Mouse (Mus musculus) left cerebral cortex, adult 2 months (tissue): Measurements from ENCODE around the gene Ddx43. TPM values are rescaled to one million over a fixed set of nuclear protein-coding genes. Genes with fewer than 3 reads are reported as not detected.
"Not testable (repeated sequence)": the region's sequence is repeated elsewhere in the genome, so short reads cannot be mapped to it uniquely, and the experiment has no call there.

ENCODE experiments used
- DNase-seq, 2 experiments: peaks; one replicate each; pipeline ENCODE4 v3.0.0; 2021 to 2022; ENCODE audit warnings: low spot score in 2 of 2, mixed read lengths in 1 of 2; ENCODE audit errors: extremely low spot score in 1 of 2
- H3K27ac ChIP-seq: fragments of 200-600 bp; 2 replicates; pipeline ENCODE4 v1.8.1; 2022
- H3K4me3 ChIP-seq: fragments of 200-600 bp; 2 replicates; pipeline ENCODE4 v1.8.1; 2022
- CTCF ChIP-seq: fragments of 200-600 bp; IDR thresholded peaks from 2 replicates; pipeline ENCODE4 v1.8.1; 2022; ENCODE audit warnings: antibody characterized with exemption, mild to moderate bottlenecking, moderate library complexity
- intact Hi-C: fragments of 180-260 bp; cut with DNase I; formaldehyde crosslinking; loops from one replicate; pipeline ENCODE4 v1.15.1; 2025
- total RNA-seq, 2 experiments: library from RNA; stranded (reverse); gene quantifications; 2 replicates each; pipeline ENCODE4 v1.2.3; 2021

Gene Ddx43
- total RNA-seq, 2 experiments from 2014 or later = 0.16 TPM; not detected in 1

- no peak overlapping the region for H3K4me3 ChIP-seq
- TF ChIP-seq CTCF = no peak
- no peak overlapping the region for H3K27ac ChIP-seq
- DNase-seq = no peak
- intact Hi-C loops = no loop called here
Observed at GRCm38 (mm10) chr9:78360484-78360872, 35.1 kb upstream of the Ddx43 start.

GRCm38 (mm10) chr9:78363374-78363773 lies 32.2 kb upstream of the Ddx43 start:
- DNase-seq = no peak
- Histone ChIP-seq H3K27ac (no peak overlapping the region), H3K4me3 (no peak overlapping the region)
- no peak for TF ChIP-seq CTCF
- intact Hi-C loops = no loop called here

GRCm38 (mm10) chr9:78364701-78365100 lies 30.9 kb upstream of the Ddx43 start:
- intact Hi-C loops = no loop called here
- Histone ChIP-seq H3K27ac (no peak overlapping the region), H3K4me3 (no peak overlapping the region)
- TF ChIP-seq CTCF = no peak
- DNase-seq = no peak

GRCm38 (mm10) chr9:78365850-78366544 lies 29.6 kb upstream of the Ddx43 start:
- TF ChIP-seq CTCF = no peak
- H3K4me3 ChIP-seq = no peak overlapping the region
- intact Hi-C loops = no loop called here
- no peak overlapping the region for H3K27ac ChIP-seq
- no peak for DNase-seq

- intact Hi-C loops, DNase-seq, H3K4me3 ChIP-seq, H3K27ac ChIP-seq: not testable (repeated sequence)
Observed at GRCm38 (mm10) chr9:78367959-78368358, 27.6 kb upstream of the Ddx43 start, which contains the start of gene Dppa5a. Gene Dppa5a (minus strand): TSS chr9:78368177.

GRCm38 (mm10) chr9:78368671-78369293 lies 26.8 kb upstream of the Ddx43 start:
- H3K4me3 ChIP-seq = no peak overlapping the region
- H3K27ac ChIP-seq = no peak overlapping the region
- no peak for DNase-seq
- no peak for TF ChIP-seq CTCF
- intact Hi-C loops = no loop called here

GRCm38 (mm10) chr9:78369349-78369748 lies 26.2 kb upstream of the Ddx43 start:
- H3K27ac ChIP-seq = no peak overlapping the region
- H3K4me3 ChIP-seq = no peak overlapping the region
- no peak for DNase-seq
- intact Hi-C loops = no loop called here
- no peak for TF ChIP-seq CTCF

GRCm38 (mm10) chr9:78369786-78370185 lies 25.8 kb upstream of the Ddx43 start:
- TF ChIP-seq CTCF = no peak
- DNase-seq = no peak
- no peak overlapping the region for H3K27ac ChIP-seq
- intact Hi-C loops = no loop called here
- no peak overlapping the region for H3K4me3 ChIP-seq

- no peak for DNase-seq
- Histone ChIP-seq H3K27ac (no peak overlapping the region), H3K4me3 (no peak overlapping the region)
- TF ChIP-seq CTCF = no peak
- intact Hi-C loops = no loop called here
Observed at GRCm38 (mm10) chr9:78371441-78371840, 24.1 kb upstream of the Ddx43 start.

GRCm38 (mm10) chr9:78372827-78373504 lies 22.6 kb upstream of the Ddx43 start:
- Histone ChIP-seq H3K4me3 (no peak overlapping the region), H3K27ac (no peak overlapping the region)
- no peak for TF ChIP-seq CTCF
- DNase-seq = no peak
- intact Hi-C loops = no loop called here

- DNase-seq = no peak
- intact Hi-C loops = no loop called here
- Histone ChIP-seq H3K4me3 (no peak overlapping the region), H3K27ac (no peak overlapping the region)
- TF ChIP-seq CTCF = no peak
Observed at GRCm38 (mm10) chr9:78374397-78374796, 21.2 kb upstream of the Ddx43 start.

- intact Hi-C loops = no loop called here
- Histone ChIP-seq H3K4me3 (no peak overlapping the region), H3K27ac (no peak overlapping the region)
- TF ChIP-seq CTCF = no peak
- no peak for DNase-seq
Observed at GRCm38 (mm10) chr9:78374885-78375389, 20.6 kb upstream of the Ddx43 start.
